Mouse (Mus musculus) neural tube, embryonic 13.5 days (tissue): Measurements from ENCODE around the gene Gsk3b. TPM values are rescaled to one million over a fixed set of nuclear protein-coding genes. Genes with fewer than 3 reads are reported as not detected.

ENCODE experiments used
- ATAC-seq: fragments of 200-750 bp; cut with Nextera tagmentation; 2 replicates; pipeline ENCODE4 v1.8.0; 2017; ENCODE audit warnings: low read depth, mild to moderate bottlenecking, moderate TSS enrichment, moderate library complexity
- H3K27ac ChIP-seq: fragments of 300-500 bp; sonication (generic); replicated peaks from 2 replicates; pipeline ENCODE4 v1.5.1; 2015; ENCODE audit warnings: moderate library complexity, mild to moderate bottlenecking, inconsistent platforms
- H3K27me3 ChIP-seq: fragments of 300-500 bp; sonication (generic); 2 replicates; pipeline ENCODE4 v1.6.1; 2015; ENCODE audit warnings: mild to moderate bottlenecking, inconsistent platforms
- H3K36me3 ChIP-seq: fragments of 300-500 bp; sonication (generic); 2 replicates; pipeline ENCODE4 v1.6.1; 2015; ENCODE audit warnings: mild to moderate bottlenecking, inconsistent platforms
- H3K4me1 ChIP-seq: fragments of 300-500 bp; sonication (generic); replicated peaks from 2 replicates; pipeline ENCODE4 v1.6.1; 2015; ENCODE audit warnings: inconsistent platforms
- H3K4me2 ChIP-seq: fragments of 300-500 bp; sonication (generic); 2 replicates; pipeline ENCODE4 v1.6.1; 2015; ENCODE audit warnings: inconsistent platforms, mild to moderate bottlenecking, moderate library complexity
- H3K4me3 ChIP-seq: fragments of 300-500 bp; sonication (generic); 2 replicates; pipeline ENCODE4 v1.5.1; 2015; ENCODE audit warnings: mild to moderate bottlenecking, inconsistent platforms
- H3K9ac ChIP-seq: fragments of 300-500 bp; sonication (generic); 2 replicates; pipeline ENCODE4 v1.6.1; 2015; ENCODE audit warnings: moderate library complexity, mild to moderate bottlenecking, inconsistent platforms
- H3K9me3 ChIP-seq: fragments of 300-500 bp; sonication (generic); 2 replicates; pipeline ENCODE4 v1.6.1; 2016; ENCODE audit warnings: inconsistent platforms
- WGBS: fragments of 180-500 bp; shearing (Covaris S2); methylation state at CpG from one replicate; pipeline ENCODE4 v1.1.7; 2015; 5-methylcytosine and 5-hydroxymethylcytosine counted together
- polyA plus RNA-seq: library from polyadenylated mRNA; unstranded; fragments of >200 nt; fragmentation: Nextera tagmentation; extraction: Ambion mirVana; gene quantifications from 2 replicates; pipeline ENCODE4 v1.2.1, GENCODE M21; 2015

The Gsk3b gene
- polyA plus RNA-seq, 1 experiment from 2014 or later = 158 TPM

DNA sequence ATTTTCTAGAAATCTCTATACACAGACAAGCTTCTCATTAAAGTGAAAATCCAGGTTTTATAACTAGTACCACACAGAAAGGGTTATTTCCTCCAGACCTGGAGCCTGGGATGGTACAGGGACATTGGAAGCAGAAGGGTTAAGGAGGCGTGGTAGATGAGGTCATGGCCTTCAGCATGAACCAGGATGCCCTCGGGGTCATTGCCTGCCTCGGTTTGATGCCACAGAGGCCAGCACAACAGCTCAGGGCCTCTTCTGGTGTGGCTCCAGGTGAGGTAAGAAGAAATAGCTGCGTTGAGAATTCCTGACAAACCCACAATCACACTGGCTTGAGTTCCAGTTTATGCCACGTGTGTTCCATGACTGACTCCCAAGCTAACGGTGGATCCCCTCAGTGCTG, 200.1 kb downstream of the Gsk3b start:
- Histone ChIP-seq H3K27ac (no peak overlapping the region), H3K9ac (no peak overlapping the region), H3K36me3 (no peaks in the 10 kb centered on the region), H3K4me3 (no peak overlapping the region), H3K27me3 (no peaks in the 10 kb centered on the region), H3K4me2 (no peak overlapping the region), H3K4me1 (no peaks in the 10 kb centered on the region), H3K9me3 (no peaks in the 10 kb centered on the region)
- no peak for ATAC-seq
- 39% methylated on average over 6 of the region's 6 CpGs for whole genome bisulfite sequencing

DNA sequence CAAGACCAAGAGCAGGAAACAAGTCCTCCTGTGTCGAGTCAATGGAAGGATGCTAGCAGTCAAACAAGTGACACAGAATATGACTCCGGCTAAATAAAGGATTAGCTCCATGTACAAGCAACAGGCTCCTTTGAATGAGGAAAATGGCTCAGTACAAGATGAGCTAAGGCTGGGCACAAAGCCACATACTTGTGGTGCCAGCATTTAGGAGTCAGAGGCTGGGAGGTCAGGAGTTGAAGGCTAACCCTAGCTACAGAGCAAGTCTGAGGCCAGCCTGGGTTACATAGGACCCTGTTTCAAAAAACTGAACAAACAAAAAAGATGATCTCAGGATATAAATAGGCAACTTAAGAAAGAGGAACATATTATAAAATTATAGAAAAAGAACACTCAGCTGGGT, 201.3 kb downstream of the Gsk3b start:
- H3K4me2 ChIP-seq = no peak overlapping the region
- WGBS = 77% methylated on average over 2 of the region's 2 CpGs
- no peaks in the 10 kb centered on the region for H3K27me3 ChIP-seq
- ATAC-seq = no peak
- no peak overlapping the region for H3K4me3 ChIP-seq
- H3K36me3 ChIP-seq = no peaks in the 10 kb centered on the region
- H3K9me3 ChIP-seq = no peaks in the 10 kb centered on the region
- H3K9ac ChIP-seq = no peak overlapping the region
- H3K27ac ChIP-seq = no peak overlapping the region
- no peaks in the 10 kb centered on the region for H3K4me1 ChIP-seq

DNA sequence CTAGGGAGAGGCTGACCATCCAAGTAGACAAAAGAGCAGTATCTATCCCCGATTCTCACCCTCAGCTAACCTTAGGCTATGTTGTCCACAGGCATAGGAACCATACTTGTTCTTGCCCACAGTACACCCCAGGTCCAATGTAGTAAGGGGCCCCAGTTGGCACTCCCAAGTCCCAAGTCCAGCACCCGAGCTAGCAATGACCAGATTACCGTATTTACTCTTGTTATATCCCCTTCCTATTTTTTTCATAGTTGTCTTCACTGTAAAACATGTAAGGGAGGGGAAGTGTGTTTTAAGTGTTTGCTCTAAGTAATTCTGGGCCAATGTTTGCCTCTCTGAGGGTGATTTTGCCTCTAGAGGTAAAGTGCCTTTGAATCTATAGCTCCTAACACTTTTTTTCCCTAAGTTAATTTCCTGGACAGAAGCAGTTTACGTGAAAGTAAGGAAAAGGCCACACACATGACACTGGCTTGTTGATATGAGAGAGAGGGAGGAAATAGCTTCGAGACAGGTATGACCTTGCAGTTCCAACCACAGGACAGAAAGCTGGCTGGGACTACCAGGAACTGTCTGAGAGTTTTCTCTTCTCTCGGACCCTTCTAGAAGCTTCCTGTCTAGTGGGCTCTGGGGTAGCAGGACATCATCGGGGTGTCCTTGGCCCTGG, 206.0 kb downstream of the Gsk3b start, which contains the start of gene Nr1i2:
Gene Nr1i2 (minus strand): TSS at position 140 of the 664 bp plus-strand sequence.
- ATAC-seq = no peak
- no peaks in the 10 kb centered on the region for H3K36me3 ChIP-seq
- WGBS = 72% methylated on average over 7 of the region's 7 CpGs
- no peaks in the 10 kb centered on the region for H3K27me3 ChIP-seq
- H3K4me2 ChIP-seq = no peak within 1 kb of the TSS
- no peak within 1 kb of the TSS for H3K9ac ChIP-seq
- no peaks in the 10 kb centered on the region for H3K9me3 ChIP-seq
- H3K27ac ChIP-seq = no peak within 1 kb of the TSS
- no peaks in the 10 kb centered on the region for H3K4me1 ChIP-seq
- H3K4me3 ChIP-seq = no peak within 1 kb of the TSS

DNA sequence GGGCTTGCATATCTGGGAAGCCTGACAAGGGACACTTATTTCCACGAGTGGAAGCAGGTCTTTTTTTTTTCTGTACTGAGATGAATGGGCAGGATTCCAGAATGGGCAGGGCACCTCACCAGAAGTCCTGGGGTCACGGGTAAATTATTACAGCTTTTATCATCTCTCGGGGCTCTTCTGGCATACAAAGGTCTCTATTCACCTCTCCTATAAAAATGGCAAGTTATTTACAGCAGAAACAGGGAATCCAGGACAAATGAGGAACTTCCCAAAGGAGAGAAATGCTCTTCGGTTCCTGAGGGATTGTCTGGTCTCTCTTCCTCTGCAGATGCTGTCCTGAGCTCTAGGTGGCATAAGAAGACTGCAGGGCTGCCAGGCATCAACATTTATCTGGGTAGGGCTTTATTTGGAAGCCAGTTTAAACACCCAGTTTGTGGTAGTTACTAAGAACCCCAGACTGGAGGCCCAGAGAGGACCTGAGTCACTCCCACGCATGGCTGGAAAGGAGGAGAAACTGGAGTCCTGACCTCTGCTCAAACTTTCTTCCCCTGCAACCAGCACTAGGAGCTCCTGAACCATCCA, 206.6 kb downstream of the Gsk3b start:
- H3K4me3 ChIP-seq = no peak overlapping the region
- no peak overlapping the region for H3K4me2 ChIP-seq
- ATAC-seq = no peak
- H3K4me1 ChIP-seq = no peaks in the 10 kb centered on the region
- no peak overlapping the region for H3K9ac ChIP-seq
- no peak overlapping the region for H3K27ac ChIP-seq
- H3K27me3 ChIP-seq = no peaks in the 10 kb centered on the region
- WGBS = 44% methylated on average over 5 of the region's 5 CpGs
- no peaks in the 10 kb centered on the region for H3K9me3 ChIP-seq
- no peaks in the 10 kb centered on the region for H3K36me3 ChIP-seq

Other genes with a start within 250 kb of the Gsk3b start
- gene Gm36028, start 227.9 kb upstream of the Gsk3b start, polyA plus RNA-seq = 0.24 TPM in 1 of 2 replicates, not detected in the other
- gene Lrrc58, start 220.6 kb upstream of the Gsk3b start, polyA plus RNA-seq = 54.9 and 59.0 TPM in 2 replicates
- 6.1 and 6.9 TPM in 2 replicates for gene Gpr156, start 172.5 kb upstream of the Gsk3b start, polyA plus RNA-seq
- 0.07 TPM in 1 of 2 replicates, not detected in the other for gene Nr1i2, start 205.8 kb downstream of the Gsk3b start, polyA plus RNA-seq